Mouse (Mus musculus): Measurements from ENCODE around the gene Ywhae. TPM values are rescaled to one million over a fixed set of nuclear protein-coding genes. Genes with fewer than 3 reads are reported as not detected.
"Not testable (repeated sequence)": the region's sequence is repeated elsewhere in the genome, so short reads cannot be mapped to it uniquely, and the experiment has no call there.

Gene Ywhae
- polyA plus RNA-seq, 1 experiment from 2014 or later, result 1,470 TPM

DNA sequence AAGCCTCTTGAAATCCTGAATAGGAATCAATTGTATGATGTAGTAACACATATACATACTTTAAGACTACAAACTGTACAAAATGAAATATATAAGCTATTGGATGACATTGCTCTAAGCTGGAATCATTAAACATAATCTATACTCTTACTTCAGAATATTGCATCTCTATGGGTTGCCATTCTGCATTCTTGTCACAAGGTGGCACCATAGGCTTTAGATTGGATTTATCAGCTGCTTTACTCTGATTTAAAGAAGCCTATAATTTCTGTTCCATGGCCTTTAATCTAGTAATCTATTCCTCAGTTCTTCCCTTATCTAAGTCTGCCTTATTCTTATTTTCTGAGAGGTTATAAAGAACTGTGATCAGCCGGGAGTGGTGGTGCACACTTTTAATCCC lies 18.7 kb upstream of the Ywhae start:
- H3K27me3 ChIP-seq, result no peaks in the 10 kb centered on the region
- no peak overlapping the region for H3K9ac ChIP-seq
- H3K4me1 ChIP-seq, result no peaks in the 10 kb centered on the region
- no peak for ATAC-seq
- H3K36me3 ChIP-seq (ENCODE audit: poor library complexity, severe bottlenecking), result no peaks in the 10 kb centered on the region
- H3K9me3 ChIP-seq (replicated peaks), result no peaks in the 10 kb centered on the region
- H3K4me2 ChIP-seq, result no peak overlapping the region
- H3K27ac ChIP-seq, result no peak overlapping the region
- no peak overlapping the region for H3K4me3 ChIP-seq
- WGBS, result 91% methylated on average over 1 of the region's 1 CpGs

DNA sequence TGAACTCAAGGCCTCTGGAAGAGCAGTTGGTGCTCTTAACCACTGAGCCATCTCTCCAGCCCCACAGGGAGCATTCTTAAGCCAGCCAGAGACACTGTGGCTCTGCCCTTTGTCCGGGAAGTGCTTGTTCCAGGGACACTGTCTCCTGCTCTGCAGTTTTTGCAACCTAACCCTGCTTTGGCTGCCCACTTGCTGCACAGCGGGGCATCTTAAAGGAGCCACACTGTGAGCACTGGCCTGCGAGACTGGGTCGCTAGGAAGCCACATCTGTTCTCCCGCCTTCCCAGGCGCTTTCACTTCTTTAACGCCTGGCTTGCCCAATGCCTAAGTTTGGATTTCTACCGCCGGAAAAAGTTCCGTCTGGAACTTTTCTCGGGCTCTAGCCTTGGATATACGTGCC lies 17.1 kb upstream of the Ywhae start:
- no peaks in the 10 kb centered on the region; the same call in 1 of the 2 replicates for H3K9me3 ChIP-seq (replicated peaks)
- H3K4me3 ChIP-seq, result no peak overlapping the region
- H3K4me1 ChIP-seq, result no peaks in the 10 kb centered on the region
- no peaks in the 10 kb centered on the region for H3K27me3 ChIP-seq
- no peak overlapping the region for H3K27ac ChIP-seq
- ATAC-seq, result no peak
- no peak overlapping the region for H3K9ac ChIP-seq
- 16% methylated on average over 12 of the region's 12 CpGs for WGBS
- 0 out of 2 replicates have a peak overlapping the region, but pooled peaks have one; percentile 4 for H3K4me2 ChIP-seq
- no peaks in the 10 kb centered on the region for H3K36me3 ChIP-seq (ENCODE audit: poor library complexity, severe bottlenecking)

DNA sequence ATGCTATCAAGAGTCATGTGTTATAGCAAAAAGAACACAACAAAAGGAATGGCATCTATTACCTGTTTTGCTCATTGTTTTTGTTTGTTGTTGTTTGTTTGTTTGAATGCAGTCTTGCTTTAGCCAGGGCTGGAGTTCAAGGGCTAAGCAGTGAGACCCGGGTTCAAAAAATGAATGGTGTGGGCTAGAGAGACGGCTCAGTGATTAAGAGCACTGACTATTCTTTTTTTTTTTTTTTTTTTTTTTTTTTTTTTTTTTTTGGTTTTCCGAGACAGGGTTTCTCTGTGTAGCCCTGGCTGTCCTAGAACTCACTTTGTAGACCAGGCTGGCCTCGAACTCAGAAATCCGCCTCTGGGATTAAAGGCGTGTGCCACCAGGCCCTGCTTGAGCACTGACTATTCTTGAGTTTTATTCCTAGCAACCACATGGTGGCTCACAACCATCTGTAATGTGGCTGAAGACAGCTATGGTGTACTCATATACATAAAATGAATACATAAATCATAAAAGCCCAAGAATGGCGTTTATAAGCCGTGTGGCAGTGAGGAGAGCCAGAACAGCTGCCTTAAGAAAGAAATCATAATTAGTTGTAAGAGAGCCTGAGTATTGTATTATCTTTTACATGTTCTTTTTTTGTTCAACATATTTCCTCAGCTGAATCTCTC lies 15.9 kb upstream of the Ywhae start:
- H3K9ac ChIP-seq, result no peak overlapping the region
- H3K36me3 ChIP-seq (ENCODE audit: poor library complexity, severe bottlenecking), result no peaks in the 10 kb centered on the region
- H3K27ac ChIP-seq, result no peak overlapping the region
- no peak overlapping the region for H3K4me3 ChIP-seq
- H3K27me3 ChIP-seq, result no peaks in the 10 kb centered on the region
- H3K4me1 ChIP-seq, result no peaks in the 10 kb centered on the region
- peaks cover 8% of the 10 kb centered on the region for H3K9me3 ChIP-seq (replicated peaks)
- no peak overlapping the region for H3K4me2 ChIP-seq
- ATAC-seq, result no peak
- WGBS, result 88% methylated on average over 7 of the region's 8 CpGs

- Histone ChIP-seq H3K9me3 (replicated peaks) (peaks cover 8% of the 10 kb centered on the region), H3K27ac (no peak overlapping the region), H3K4me3 (no peak overlapping the region), H3K27me3 (no peaks in the 10 kb centered on the region), H3K4me2 (no peak overlapping the region), H3K36me3 (ENCODE audit: poor library complexity, severe bottlenecking) (no peaks in the 10 kb centered on the region), H3K9ac (no peak overlapping the region), H3K4me1 (no peaks in the 10 kb centered on the region)
- ATAC-seq, result no peak
- WGBS, result 56% methylated on average over 4 of the region's 4 CpGs
These were observed 10.3 kb upstream of the Ywhae start for GRCm38 (mm10) chr11:75722339-75722738.

DNA sequence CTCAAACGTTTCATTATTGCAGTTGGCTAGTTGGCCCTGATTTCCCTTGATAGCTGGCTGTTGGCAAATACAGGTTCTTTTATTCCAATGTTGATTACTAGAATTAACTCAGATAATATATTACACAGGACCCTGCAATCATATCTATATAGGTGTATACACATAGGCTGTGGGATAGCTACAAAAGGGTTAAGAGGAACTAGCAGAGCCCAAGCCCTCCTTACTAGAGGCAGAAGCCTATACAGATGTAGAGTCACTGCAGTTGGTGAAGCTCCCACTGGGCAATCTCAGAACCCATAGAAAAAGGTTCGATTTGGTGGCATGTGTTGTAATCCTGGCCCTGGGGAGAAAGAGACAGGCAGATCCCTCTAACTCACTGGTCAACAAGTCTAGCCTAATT lies 5.5 kb upstream of the Ywhae start:
- no peaks in the 10 kb centered on the region for H3K27me3 ChIP-seq
- no peaks in the 10 kb centered on the region for H3K36me3 ChIP-seq (ENCODE audit: poor library complexity, severe bottlenecking)
- peaks cover 7% of the 10 kb centered on the region for H3K4me1 ChIP-seq
- H3K27ac ChIP-seq, result no peak overlapping the region
- no peak overlapping the region for H3K9ac ChIP-seq
- no peak overlapping the region for H3K4me3 ChIP-seq
- H3K9me3 ChIP-seq (replicated peaks), result no peaks in the 10 kb centered on the region
- no peak for ATAC-seq
- no peak overlapping the region for H3K4me2 ChIP-seq
- WGBS, result 70% methylated on average over 2 of the region's 2 CpGs

DNA sequence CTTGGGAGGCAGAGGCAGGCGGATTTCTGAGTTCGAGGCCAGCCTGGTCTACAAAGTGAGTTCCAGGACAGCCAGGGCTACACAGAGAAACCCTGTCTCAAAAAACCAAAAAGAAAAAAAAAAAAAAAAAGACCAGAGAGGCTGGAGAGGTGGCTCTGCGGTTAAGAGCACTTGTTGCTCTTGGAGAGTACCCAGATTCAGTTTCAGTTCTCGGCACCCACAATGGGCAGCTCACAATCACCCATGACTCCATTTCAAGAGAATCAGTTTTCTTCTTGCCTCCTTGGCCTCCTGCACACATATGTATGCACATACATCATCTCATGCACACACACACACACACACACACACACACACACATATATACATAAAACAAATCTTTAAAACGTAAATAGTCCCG lies 5.0 kb upstream of the Ywhae start:
- H3K4me3 ChIP-seq; H3K9me3 ChIP-seq (replicated peaks); H3K36me3 ChIP-seq (ENCODE audit: poor library complexity, severe bottlenecking); H3K4me1 ChIP-seq; ATAC-seq; H3K4me2 ChIP-seq; H3K9ac ChIP-seq; H3K27me3 ChIP-seq; H3K27ac ChIP-seq: not testable (repeated sequence)
- 96% methylated on average over 6 of the region's 6 CpGs for WGBS

GRCm38 (mm10) chr11:75733227-75733940 lies 715 bp downstream of the Ywhae start:
- peak overlapping the region; percentile 75 for H3K4me2 ChIP-seq
- ATAC-seq, result peak; percentile 64
- peak overlapping the region; percentile 87 for H3K4me3 ChIP-seq
- peak overlapping the region; percentile 99 for H3K27ac ChIP-seq
- no peaks in the 10 kb centered on the region for H3K27me3 ChIP-seq
- peak overlapping the region; percentile 99 for H3K9ac ChIP-seq
- H3K9me3 ChIP-seq (replicated peaks), result no peaks in the 10 kb centered on the region
- under 1% methylated on average over 45 of the region's 52 CpGs for WGBS
- peaks cover 40% of the 10 kb centered on the region for H3K4me1 ChIP-seq
- peaks cover 8% of the 10 kb centered on the region for H3K36me3 ChIP-seq (ENCODE audit: poor library complexity, severe bottlenecking)

GRCm38 (mm10) chr11:75735462-75736252 lies 3.0 kb downstream of the Ywhae start:
- H3K27ac ChIP-seq, result no peak overlapping the region
- peaks cover 21% of the 10 kb centered on the region for H3K36me3 ChIP-seq (ENCODE audit: poor library complexity, severe bottlenecking)
- peak overlapping the region; percentile 75 for H3K4me2 ChIP-seq
- peak overlapping the region; percentile 87 for H3K4me3 ChIP-seq
- no peak overlapping the region; the same call in 1 of the 2 replicates for H3K9ac ChIP-seq
- no peaks in the 10 kb centered on the region for H3K9me3 ChIP-seq (replicated peaks)
- no peaks in the 10 kb centered on the region for H3K27me3 ChIP-seq
- H3K4me1 ChIP-seq, result peaks cover 49% of the 10 kb centered on the region
- ATAC-seq, result no peak
- WGBS, result 81% methylated on average over 5 of the region's 5 CpGs

DNA sequence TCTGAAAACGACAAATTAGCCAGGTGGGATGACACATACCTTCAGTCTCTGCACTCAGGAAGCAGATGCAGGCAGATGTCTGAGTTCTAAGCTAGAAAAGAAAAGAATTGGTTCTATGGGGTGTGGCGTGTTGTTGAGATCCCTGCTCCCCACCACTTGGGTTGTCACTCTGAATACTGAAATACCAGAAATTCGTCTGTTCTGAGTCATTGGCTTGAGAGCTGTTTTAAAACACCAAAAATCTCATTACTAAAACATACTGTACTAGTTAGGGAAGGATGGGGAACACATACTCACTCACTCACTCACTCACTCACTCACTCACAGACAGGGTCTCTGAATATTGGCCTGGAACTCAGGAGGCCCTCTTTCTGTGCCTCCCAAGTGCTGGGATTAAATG lies 4.3 kb downstream of the Ywhae start:
- peak overlapping the region; percentile 43; the same call in 1 of the 2 replicates for H3K9ac ChIP-seq
- WGBS, result 68% methylated on average over 3 of the region's 3 CpGs
- H3K36me3 ChIP-seq (ENCODE audit: poor library complexity, severe bottlenecking), result peaks cover 21% of the 10 kb centered on the region
- H3K27ac ChIP-seq, result no peak overlapping the region
- peak overlapping the region; percentile 75 for H3K4me2 ChIP-seq
- ATAC-seq, result no peak
- H3K4me3 ChIP-seq, result peak overlapping the region; percentile 15; the same call in 1 of the 2 replicates
- H3K27me3 ChIP-seq, result no peaks in the 10 kb centered on the region
- H3K4me1 ChIP-seq, result peaks cover 55% of the 10 kb centered on the region
- no peaks in the 10 kb centered on the region for H3K9me3 ChIP-seq (replicated peaks)

GRCm38 (mm10) chr11:75737806-75738476 lies 5.3 kb downstream of the Ywhae start:
- peak overlapping the region; percentile 13; the same call in 1 of the 2 replicates for H3K4me2 ChIP-seq
- WGBS, result 83% methylated on average over 2 of the region's 2 CpGs
- no peak overlapping the region for H3K4me3 ChIP-seq
- no peak overlapping the region for H3K9ac ChIP-seq
- no peaks in the 10 kb centered on the region for H3K9me3 ChIP-seq (replicated peaks)
- H3K4me1 ChIP-seq, result peaks cover 52% of the 10 kb centered on the region
- H3K36me3 ChIP-seq (ENCODE audit: poor library complexity, severe bottlenecking), result peaks cover 23% of the 10 kb centered on the region
- ATAC-seq, result no peak
- no peak overlapping the region for H3K27ac ChIP-seq
- H3K27me3 ChIP-seq, result no peaks in the 10 kb centered on the region

- Histone ChIP-seq H3K27ac (no peak overlapping the region), H3K36me3 (ENCODE audit: poor library complexity, severe bottlenecking) (peaks cover 28% of the 10 kb centered on the region), H3K9ac (no peak overlapping the region), H3K4me2 (no peak overlapping the region), H3K27me3 (no peaks in the 10 kb centered on the region), H3K9me3 (replicated peaks) (no peaks in the 10 kb centered on the region), H3K4me3 (no peak overlapping the region), H3K4me1 (peaks cover 52% of the 10 kb centered on the region)
- ATAC-seq, result no peak
- WGBS, result 97% methylated on average over 7 of the region's 7 CpGs
These were observed 5.8 kb downstream of the Ywhae start for GRCm38 (mm10) chr11:75738477-75738821.

DNA sequence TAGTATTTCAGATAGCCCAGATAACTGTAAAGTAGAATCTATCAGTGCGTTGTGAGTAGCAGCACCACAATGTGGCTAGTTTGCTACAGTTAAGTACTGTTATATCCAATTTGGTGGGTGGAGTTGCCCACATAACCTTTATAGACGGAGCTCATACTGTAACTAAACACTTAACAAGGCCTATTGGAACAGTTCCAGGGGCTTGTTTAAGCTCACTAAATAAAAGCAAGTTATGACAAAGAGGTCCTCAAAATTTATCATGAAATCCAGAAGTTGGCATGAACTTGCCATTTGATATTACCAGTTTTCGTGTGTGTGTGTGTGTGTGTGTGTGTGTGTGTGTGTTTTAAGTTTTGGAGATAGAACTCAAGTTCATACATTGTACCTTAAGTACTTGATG lies 7.5 kb downstream of the Ywhae start:
- no peaks in the 10 kb centered on the region for H3K9me3 ChIP-seq (replicated peaks)
- peaks cover 35% of the 10 kb centered on the region for H3K36me3 ChIP-seq (ENCODE audit: poor library complexity, severe bottlenecking)
- peaks cover 45% of the 10 kb centered on the region for H3K4me1 ChIP-seq
- H3K27me3 ChIP-seq, result no peaks in the 10 kb centered on the region
- H3K27ac ChIP-seq, result no peak overlapping the region
- no peak overlapping the region for H3K4me3 ChIP-seq
- no peak overlapping the region for H3K4me2 ChIP-seq
- ATAC-seq, result no peak
- no peak overlapping the region for H3K9ac ChIP-seq
- 72% methylated on average over 3 of the region's 3 CpGs for WGBS
